Mouse (Mus musculus) neural tube, embryonic 11.5 days (tissue): ENCODE results near the gene Kdm8. TPM values are rescaled to one million over a fixed set of nuclear protein-coding genes. Genes with fewer than 3 reads are reported as not detected.

Source experiments
- ATAC-seq: fragments of 200-750 bp; cut with Nextera tagmentation; 2 replicates; pipeline ENCODE4 v1.8.0; 2017; ENCODE audit warnings: moderate number of reproducible peaks, mild to moderate bottlenecking, moderate TSS enrichment, moderate library complexity; ENCODE audit not compliant: insufficient read depth, low FRiP score, low TSS enrichment
- DNase-seq: peaks from one replicate; pipeline ENCODE4 v3.0.0-alpha.2; 2015; ENCODE audit warnings: low spot score
- H3K27ac ChIP-seq: fragments of 300-500 bp; sonication (generic); 2 replicates; pipeline ENCODE4 v1.5.1; 2014; ENCODE audit warnings: low read depth, mild to moderate bottlenecking, low read length
- H3K27me3 ChIP-seq: fragments of 300-500 bp; sonication (generic); 2 replicates; pipeline ENCODE4 v1.6.1; 2014; ENCODE audit warnings: mild to moderate bottlenecking, low read length, mixed read lengths; ENCODE audit not compliant: control insufficient read depth, insufficient read depth
- H3K36me3 ChIP-seq: fragments of 300-500 bp; sonication (generic); 2 replicates; pipeline ENCODE4 v1.6.1; 2014; ENCODE audit warnings: mild to moderate bottlenecking, low read length, moderate library complexity, mixed read lengths; ENCODE audit not compliant: control insufficient read depth, insufficient read depth
- H3K4me1 ChIP-seq: fragments of 300-500 bp; sonication (generic); 2 replicates; pipeline ENCODE4 v1.6.1; 2014; ENCODE audit warnings: low read length, mixed read lengths; ENCODE audit not compliant: control insufficient read depth, insufficient read depth
- H3K4me2 ChIP-seq: fragments of 300-500 bp; sonication (generic); 2 replicates; pipeline ENCODE4 v1.6.1; 2014; ENCODE audit warnings: low read depth, mild to moderate bottlenecking, moderate library complexity
- H3K4me3 ChIP-seq: fragments of 300-500 bp; sonication (generic); 2 replicates; pipeline ENCODE4 v1.5.1; 2014; ENCODE audit warnings: low read depth, low read length
- H3K9ac ChIP-seq: fragments of 300-500 bp; sonication (generic); 2 replicates; pipeline ENCODE4 v1.6.1; 2014; ENCODE audit warnings: mild to moderate bottlenecking, low read length
- H3K9me3 ChIP-seq: fragments of 300-500 bp; sonication (generic); 2 replicates; pipeline ENCODE4 v1.6.1; 2016; ENCODE audit warnings: low read length; ENCODE audit not compliant: control insufficient read depth
- WGBS: fragments of 180-500 bp; shearing (Covaris S2); extraction: QIAGEN DNeasy Blood & Tissue Kit; methylation state at CpG from one replicate; pipeline ENCODE4 v1.1.7; 2014; 5-methylcytosine and 5-hydroxymethylcytosine counted together
- polyA plus RNA-seq: library from polyadenylated mRNA; unstranded; fragments of >200 nt; fragmentation: Nextera tagmentation; extraction: Ambion mirVana; gene quantifications from 2 replicates; pipeline ENCODE4 v1.2.1, GENCODE M21; 2014

Gene Kdm8
- polyA plus RNA-seq, 1 experiment from 2014 or later, result 11.2 TPM

DNA sequence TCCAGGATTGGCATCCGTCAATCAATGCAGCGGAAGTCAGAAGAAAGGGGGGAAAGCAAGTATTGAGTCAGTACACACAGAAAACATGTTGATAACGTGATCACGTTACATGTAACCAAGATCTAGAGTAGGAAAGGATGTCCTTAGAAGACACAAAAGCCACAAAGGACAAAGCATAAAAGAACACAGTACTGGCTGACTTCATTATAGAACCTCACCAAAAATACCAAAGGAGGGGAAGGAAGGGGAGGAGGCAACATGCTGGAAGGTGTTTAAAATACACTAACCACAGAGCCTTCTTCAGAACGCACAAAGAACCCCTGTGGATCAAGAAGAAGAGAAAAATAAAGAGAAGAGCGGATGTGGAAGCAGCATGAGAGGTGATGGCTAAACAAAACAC is 44.2 kb downstream of the Kdm8 start:
- no peaks in the 10 kb centered on the region for H3K9me3 ChIP-seq
- H3K9ac ChIP-seq, result no peak overlapping the region
- no peak overlapping the region for H3K4me2 ChIP-seq
- peaks cover 4% of the 10 kb centered on the region; the same call in 1 of the 2 replicates for H3K36me3 ChIP-seq
- peaks cover 4% of the 10 kb centered on the region for H3K4me1 ChIP-seq
- no peak overlapping the region for H3K27ac ChIP-seq
- 85% methylated on average over 6 of the region's 6 CpGs for WGBS
- ATAC-seq (no peak), DNase-seq (no peak)
- H3K27me3 ChIP-seq, result no peaks in the 10 kb centered on the region
- no peak overlapping the region for H3K4me3 ChIP-seq

DNA sequence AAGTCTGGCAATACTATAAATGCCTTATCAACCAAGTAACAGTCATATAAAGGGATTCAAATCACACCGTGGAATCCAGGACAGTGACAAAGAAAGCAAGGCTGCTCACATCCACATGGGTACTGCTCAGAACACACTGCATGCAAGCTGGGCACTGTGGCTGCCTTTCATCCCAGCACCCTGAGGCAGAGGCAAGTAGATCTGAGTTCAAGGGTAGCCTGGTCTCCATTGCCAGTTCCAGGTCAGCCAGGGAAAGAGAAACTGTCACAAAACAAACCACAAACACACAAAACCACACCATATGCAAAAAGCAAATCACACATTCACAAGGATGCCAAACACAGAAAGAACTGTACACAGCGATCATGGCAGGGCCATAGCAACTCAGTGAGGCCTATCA is 45.2 kb downstream of the Kdm8 start:
- ATAC-seq, result no peak
- H3K36me3 ChIP-seq, result no peaks in the 10 kb centered on the region; the same call in 1 of the 2 replicates
- H3K9ac ChIP-seq, result no peak overlapping the region
- no peaks in the 10 kb centered on the region for H3K27me3 ChIP-seq
- DNase-seq, result no peak
- peaks cover 4% of the 10 kb centered on the region for H3K4me1 ChIP-seq
- 87% methylated on average over 2 of the region's 2 CpGs for WGBS
- no peaks in the 10 kb centered on the region for H3K9me3 ChIP-seq
- H3K27ac ChIP-seq, result no peak overlapping the region
- H3K4me3 ChIP-seq, result no peak overlapping the region
- no peak overlapping the region for H3K4me2 ChIP-seq

DNA sequence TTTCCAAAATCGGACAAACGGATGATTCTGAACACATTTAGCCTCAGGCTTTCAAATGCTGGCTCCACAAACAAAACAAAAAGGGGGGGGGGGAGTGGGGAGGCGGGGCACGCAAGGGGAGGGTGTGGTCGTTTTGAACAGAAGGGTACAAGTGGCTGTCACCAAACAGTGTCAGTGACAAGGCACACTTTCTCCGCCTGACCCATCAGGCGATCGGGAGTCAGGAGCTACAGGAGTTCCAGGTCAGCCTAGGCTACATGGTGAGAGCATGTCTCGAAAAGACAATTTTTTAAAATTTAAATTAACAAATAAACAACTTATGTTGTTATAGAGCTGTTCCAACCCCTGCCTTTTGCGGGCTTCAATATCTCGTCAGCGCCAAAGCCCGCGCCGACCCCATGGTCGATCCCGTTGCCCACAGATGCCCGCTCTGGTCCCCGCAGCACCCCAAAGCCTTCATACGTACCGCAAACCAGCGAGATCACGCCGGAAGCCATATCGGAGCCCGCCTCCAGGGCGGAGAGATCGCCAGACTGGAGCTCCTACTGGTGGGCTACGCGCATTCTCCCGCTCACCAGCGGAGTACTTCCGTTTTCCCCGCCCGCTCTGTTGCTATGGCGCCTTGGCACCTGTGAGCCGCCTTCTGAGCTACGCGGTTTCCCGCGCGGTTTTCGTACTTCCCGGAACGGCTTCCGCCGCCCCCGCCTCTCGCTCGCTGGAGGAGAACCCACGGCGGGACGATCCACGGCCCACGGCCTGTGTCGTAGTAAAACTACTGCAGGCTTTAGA is 46.7 kb downstream of the Kdm8 start, which contains the start of gene Nsmce1:
TSS of gene Nsmce1 (minus strand) at position 650 of the 789 bp plus-strand sequence.
- peak; percentile 98 for ATAC-seq
- H3K27ac ChIP-seq, result 0 out of 2 replicates have a peak within 1 kb of the TSS, but pooled peaks have one; percentile 3
- under 1% methylated on average over 56 of the region's 56 CpGs for WGBS
- H3K36me3 ChIP-seq, result no peaks in the 10 kb centered on the region; the same call in 1 of the 2 replicates
- peaks cover 4% of the 10 kb centered on the region for H3K4me1 ChIP-seq
- peak within 1 kb of the TSS; percentile 53 for H3K4me3 ChIP-seq
- H3K4me2 ChIP-seq, result peak within 1 kb of the TSS; percentile 70
- peak; percentile 95 for DNase-seq
- no peaks in the 10 kb centered on the region for H3K9me3 ChIP-seq
- H3K9ac ChIP-seq, result peak within 1 kb of the TSS; percentile 67
- no peaks in the 10 kb centered on the region for H3K27me3 ChIP-seq

DNA sequence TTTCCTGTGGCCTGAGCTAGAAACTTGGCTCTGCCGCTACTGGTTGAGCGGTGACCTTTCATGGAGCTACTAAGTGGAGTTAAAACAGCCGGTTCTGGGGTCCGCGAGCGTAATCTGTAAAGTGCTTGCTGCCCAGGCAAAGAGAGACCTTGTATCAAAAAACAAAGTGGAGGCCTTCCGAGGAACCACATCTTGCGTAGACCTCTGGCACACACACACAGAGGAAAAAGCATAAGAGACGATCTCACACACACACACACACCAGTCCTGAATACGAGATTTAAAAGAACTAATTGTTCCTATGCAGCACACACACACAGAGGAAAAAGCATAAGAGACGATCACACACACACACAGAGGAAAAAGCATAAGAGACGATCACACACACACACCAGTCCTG is 47.3 kb downstream of the Kdm8 start:
- Histone ChIP-seq H3K4me3 (peak overlapping the region; percentile 53), H3K9me3 (no peaks in the 10 kb centered on the region), H3K9ac (peak overlapping the region; percentile 67), H3K4me2 (peak overlapping the region; percentile 70), H3K27me3 (no peaks in the 10 kb centered on the region), H3K4me1 (peaks cover 4% of the 10 kb centered on the region), H3K27ac (no peak overlapping the region), H3K36me3 (no peaks in the 10 kb centered on the region)
- ATAC-seq (peak; percentile 10; the same call in 1 of the 2 replicates), DNase-seq (no peak)
- 29% methylated on average over 12 of the region's 12 CpGs for WGBS

DNA sequence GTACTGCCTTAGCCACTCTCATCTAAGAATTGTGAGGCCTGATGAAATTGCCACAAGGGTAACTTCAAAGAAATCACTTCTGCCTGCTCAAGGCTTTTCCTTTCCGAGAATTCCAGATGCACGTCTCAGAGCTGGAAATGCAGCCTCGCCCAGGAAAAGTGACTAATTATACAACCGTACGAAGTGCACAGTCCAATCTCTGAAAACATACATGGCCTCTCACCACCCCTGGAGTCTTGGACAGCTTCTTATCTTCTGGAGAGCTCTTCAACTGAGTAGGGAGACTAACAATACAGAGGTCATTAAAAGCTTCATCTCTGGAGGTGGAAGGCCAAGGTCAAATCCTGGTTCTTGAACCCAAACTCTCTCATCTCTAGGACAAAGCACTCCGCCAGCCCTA is 48.1 kb downstream of the Kdm8 start:
- Histone ChIP-seq H3K36me3 (no peaks in the 10 kb centered on the region), H3K4me2 (no peak overlapping the region), H3K4me1 (peaks cover 4% of the 10 kb centered on the region), H3K9me3 (no peaks in the 10 kb centered on the region), H3K4me3 (no peak overlapping the region), H3K27ac (no peak overlapping the region), H3K27me3 (no peaks in the 10 kb centered on the region), H3K9ac (no peak overlapping the region)
- WGBS, result 93% methylated on average over 6 of the region's 6 CpGs
- ATAC-seq (no peak), DNase-seq (no peak)

DNA sequence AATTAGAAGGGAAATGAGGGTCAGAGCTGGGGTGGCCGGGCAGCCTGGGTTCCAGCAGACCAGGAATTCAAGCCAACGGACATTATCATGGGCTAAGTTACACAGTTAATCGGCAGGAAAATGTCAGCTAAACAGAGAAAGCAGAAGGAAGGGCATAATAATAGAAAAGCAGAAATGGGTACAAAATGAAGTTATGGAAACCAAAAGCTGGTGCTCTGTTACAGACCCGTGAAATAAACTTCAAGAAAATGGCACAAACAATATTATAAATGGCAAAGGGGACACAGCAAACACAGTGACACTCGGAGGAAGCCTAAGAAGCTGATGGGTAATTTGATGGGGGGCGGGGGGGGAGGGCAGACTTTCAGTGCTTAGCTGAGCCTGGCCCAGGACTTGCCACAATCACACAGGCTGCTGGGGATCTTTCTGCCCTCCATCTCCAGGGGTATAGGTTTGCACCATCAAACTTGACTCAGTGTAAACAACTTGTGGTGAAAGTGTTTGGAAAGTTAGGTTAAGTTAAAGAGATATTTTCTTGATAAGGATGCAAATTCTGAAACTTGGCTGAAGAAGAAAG is 51.5 kb downstream of the Kdm8 start:
- no peaks in the 10 kb centered on the region for H3K27me3 ChIP-seq
- H3K9ac ChIP-seq, result no peak overlapping the region
- WGBS, result 82% methylated on average over 6 of the region's 6 CpGs
- H3K4me2 ChIP-seq, result no peak overlapping the region
- H3K4me3 ChIP-seq, result no peak overlapping the region
- H3K27ac ChIP-seq, result no peak overlapping the region
- DNase-seq, result no peak
- H3K4me1 ChIP-seq, result no peaks in the 10 kb centered on the region
- ATAC-seq, result no peak
- H3K9me3 ChIP-seq, result no peaks in the 10 kb centered on the region
- no peaks in the 10 kb centered on the region for H3K36me3 ChIP-seq

DNA sequence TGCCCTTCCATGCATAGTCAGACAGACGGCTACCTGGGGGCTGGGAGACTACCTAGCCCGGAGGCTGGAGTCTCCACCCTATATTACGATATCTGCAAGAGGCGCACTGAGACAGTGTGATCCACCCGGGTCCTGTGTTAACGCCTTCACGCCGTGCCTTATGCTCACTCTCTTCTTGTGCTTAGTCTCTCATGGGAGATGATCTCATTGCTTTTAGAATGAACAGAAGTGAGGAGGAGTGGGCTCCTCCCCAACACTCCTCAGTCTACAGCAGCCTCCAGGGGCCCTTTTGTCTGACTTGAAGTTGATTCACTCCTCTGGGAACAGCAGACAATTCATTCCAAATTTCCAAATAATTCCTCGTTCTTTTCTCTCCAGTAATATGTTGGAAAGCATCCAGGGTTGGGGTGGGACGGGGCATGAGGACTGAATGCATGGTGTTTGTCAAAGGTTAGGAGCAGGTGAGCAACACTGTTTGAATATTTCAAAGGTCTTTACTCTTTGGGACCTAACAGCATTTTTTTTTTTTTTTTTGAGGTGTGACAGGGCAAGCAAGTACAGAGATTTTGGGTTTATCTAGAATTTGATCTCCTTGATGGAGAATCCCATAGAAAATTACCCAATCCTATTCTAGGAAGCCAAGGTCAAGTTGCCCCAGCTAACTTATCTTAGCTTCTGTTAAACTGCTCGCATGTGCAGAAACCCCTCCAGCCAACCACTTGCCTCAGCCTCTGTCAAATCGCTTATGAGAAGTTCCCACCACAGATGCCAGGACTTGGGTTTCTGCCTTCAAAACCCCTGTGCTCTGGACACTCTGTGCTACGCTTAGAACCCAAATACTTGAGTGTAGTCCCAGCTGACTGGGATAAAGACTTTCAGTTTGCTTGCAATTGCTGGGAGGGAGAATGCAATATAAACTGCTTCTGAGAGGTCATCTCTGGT is 55.7 kb downstream of the Kdm8 start:
- no peak overlapping the region for H3K27ac ChIP-seq
- no peak overlapping the region for H3K4me2 ChIP-seq
- WGBS, result 84% methylated on average over 13 of the region's 13 CpGs
- no peaks in the 10 kb centered on the region for H3K9me3 ChIP-seq
- DNase-seq, result no peak
- no peak overlapping the region for H3K9ac ChIP-seq
- H3K4me3 ChIP-seq, result no peak overlapping the region
- H3K27me3 ChIP-seq, result no peaks in the 10 kb centered on the region
- ATAC-seq, result no peak
- H3K4me1 ChIP-seq, result no peaks in the 10 kb centered on the region
- H3K36me3 ChIP-seq, result no peaks in the 10 kb centered on the region

DNA sequence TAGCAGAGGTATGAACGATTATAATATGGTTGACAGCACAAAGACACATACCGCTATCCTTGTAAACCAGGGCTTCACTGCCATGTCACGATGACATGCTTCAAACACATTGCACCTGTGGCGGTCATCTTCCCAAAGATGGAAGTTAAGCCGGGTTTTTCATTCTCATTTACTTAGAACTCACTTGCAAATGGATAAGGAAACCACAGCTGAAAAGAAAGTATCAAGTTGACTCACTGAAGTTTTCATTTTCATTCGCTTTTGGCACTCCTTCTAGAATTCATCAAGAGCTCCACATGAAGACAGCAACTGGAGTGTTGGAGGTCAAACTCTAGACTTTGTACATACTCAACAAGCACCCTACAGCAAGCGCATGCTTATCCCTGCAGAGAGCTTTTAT is 56.4 kb downstream of the Kdm8 start:
- Histone ChIP-seq H3K27ac (no peak overlapping the region), H3K4me3 (no peak overlapping the region), H3K27me3 (no peaks in the 10 kb centered on the region), H3K36me3 (no peaks in the 10 kb centered on the region), H3K9ac (no peak overlapping the region), H3K9me3 (no peaks in the 10 kb centered on the region), H3K4me1 (no peaks in the 10 kb centered on the region), H3K4me2 (no peak overlapping the region)
- WGBS, result 93% methylated on average over 7 of the region's 7 CpGs
- ATAC-seq (no peak), DNase-seq (no peak)
